Mouse (Mus musculus): Measurements from ENCODE around the gene Atg4a. TPM values are rescaled to one million over a fixed set of nuclear protein-coding genes. Genes with fewer than 3 reads are reported as not detected.

Gene Atg4a
- total and polyA plus RNA-seq, 3 experiments, result 15.7 to 55.7 (median 22.5) TPM

DNA sequence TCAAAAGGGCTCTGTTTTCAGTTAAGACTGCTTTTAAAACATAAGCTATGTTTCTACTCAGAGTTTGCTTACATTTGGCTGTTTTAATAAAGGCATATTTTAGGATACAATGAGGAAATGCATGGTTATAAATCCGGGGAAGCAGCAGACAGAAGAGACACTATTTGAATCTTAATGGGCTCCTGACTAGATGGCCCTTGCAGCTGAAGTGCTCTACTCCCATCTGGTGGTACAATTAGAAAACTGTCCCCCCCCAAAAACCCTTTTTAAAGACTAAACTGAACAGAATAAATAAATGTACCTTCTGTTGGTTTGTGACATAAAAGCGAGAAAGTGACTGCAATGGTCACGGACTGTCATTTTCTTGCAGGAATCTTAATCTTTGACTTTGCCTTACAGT is 24.6 kb upstream of the Atg4a start:
- Histone ChIP-seq H3K36me3 (replicated peaks in 1 of 2; ENCODE audit: control insufficient read depth in 1 of 2, insufficient read depth in 1 of 2, low read length in 1 of 2) (no peaks in the 10 kb centered on the region), H3K4me2 (ENCODE audit: insufficient read depth, low read depth, poor library complexity, severe bottlenecking) (no peak overlapping the region), H3K9ac (ENCODE audit: insufficient read depth, low read depth) (no peak overlapping the region), H3K79me2 (replicated peaks; ENCODE audit: control insufficient read depth, extremely low read depth, insufficient read depth, poor library complexity, severe bottlenecking) (no peaks in the 10 kb centered on the region), H3K27me3 (replicated peaks) (no peaks in the 10 kb centered on the region), H3K9me3 (replicated peaks; ENCODE audit: low read length) (no peaks in the 10 kb centered on the region), H3K27ac (ENCODE audit: insufficient read depth, low read depth) (no peak overlapping the region), H3K4me1 (ENCODE audit: control insufficient read depth in 1 of 2, insufficient read depth in 2 of 2) (no peaks in the 10 kb centered on the region), H3K4me3 (replicated peaks in 1 of 3; ENCODE audit: low read depth in 2 of 3, low read length in 2 of 3, poor library complexity in 1 of 3) (no peak overlapping the region)
- TF ChIP-seq ZC3H11A (IDR thresholded peaks at IDR 0.05; ENCODE audit: low read depth, low read length), result peak; percentile 15; the same call in 1 of the 2 replicates
- no peak for TF ChIP-seq MAFK (IDR thresholded peaks at IDR 0.05; ENCODE audit: insufficient replicate concordance, low read length)
- peak; percentile 73 for TF ChIP-seq SMC3 (IDR thresholded peaks at IDR 0.05; ENCODE audit: low read depth, low read length)
- no peak for TF ChIP-seq ZNF384 (IDR thresholded peaks at IDR 0.05; ENCODE audit: low read depth, low read length)
- no peak for TF ChIP-seq EP300 (IDR thresholded peaks at IDR 0.05; ENCODE audit: low read length)
- no peak for TF ChIP-seq BHLHE40 (IDR thresholded peaks at IDR 0.05; ENCODE audit: low read depth, low read length)
- TF ChIP-seq RAD21 (IDR thresholded peaks at IDR 0.05; ENCODE audit: low read depth, low read length), result peak; percentile 81
- TF ChIP-seq RCOR1 (conservative IDR thresholded peaks at IDR 0.05; ENCODE audit: low read depth, low read length), result no peak
- peak; percentile 31 to 74; a peak in 2 of 4 replicates for TF ChIP-seq CTCF (conservative IDR thresholded peaks at IDR 0.05 in 1 of 2, IDR thresholded peaks at IDR 0.05 in 1 of 2; ENCODE audit: low read depth in 2 of 2, low read length in 2 of 2)
- dilution Hi-C loops (cut with MboI; ENCODE audit: extremely low pct_ligation_motif_present, extremely low pct_unique_long_range_greater_than_20kb, low sequenced_read_pairs) (no loop called here), in situ Hi-C loops (cut with MboI; ENCODE audit: low pct_ligation_motif_present, low pct_unique_long_range_greater_than_20kb, low sequenced_read_pairs) (no loop called here)
- peak; percentile 23 for DNase-seq (ENCODE audit: extremely low read depth)

DNA sequence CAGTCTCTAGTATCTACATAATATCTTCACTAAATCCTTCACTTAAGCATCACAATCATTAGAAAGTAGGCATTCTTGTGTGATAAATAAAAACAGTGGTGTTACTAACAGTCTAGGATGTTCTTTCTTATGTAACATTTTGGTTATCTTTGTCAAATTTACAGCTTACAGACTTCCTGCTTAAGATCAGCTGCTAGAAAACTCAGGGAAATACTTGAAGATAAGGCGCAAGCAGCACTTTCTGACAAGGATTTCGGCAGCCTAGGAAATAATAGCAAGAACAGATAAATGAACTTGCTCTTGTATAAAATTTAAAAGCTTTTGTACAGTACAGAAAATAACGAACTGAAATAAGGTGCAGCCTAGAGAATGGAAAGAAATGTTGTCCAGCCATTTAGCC is 23.4 kb upstream of the Atg4a start:
- Histone ChIP-seq H3K36me3 (replicated peaks in 1 of 2; ENCODE audit: control insufficient read depth in 1 of 2, insufficient read depth in 1 of 2, low read length in 1 of 2) (no peaks in the 10 kb centered on the region), H3K79me2 (replicated peaks; ENCODE audit: control insufficient read depth, extremely low read depth, insufficient read depth, poor library complexity, severe bottlenecking) (no peaks in the 10 kb centered on the region), H3K27me3 (replicated peaks) (no peaks in the 10 kb centered on the region), H3K4me3 (replicated peaks in 1 of 3; ENCODE audit: low read depth in 2 of 3, low read length in 2 of 3, poor library complexity in 1 of 3) (no peak overlapping the region), H3K4me1 (ENCODE audit: control insufficient read depth in 1 of 2, insufficient read depth in 2 of 2) (no peaks in the 10 kb centered on the region), H3K9me3 (replicated peaks; ENCODE audit: low read length) (no peaks in the 10 kb centered on the region), H3K27ac (ENCODE audit: insufficient read depth, low read depth) (no peak overlapping the region), H3K9ac (ENCODE audit: insufficient read depth, low read depth) (no peak overlapping the region), H3K4me2 (ENCODE audit: insufficient read depth, low read depth, poor library complexity, severe bottlenecking) (no peak overlapping the region)
- in situ Hi-C loops (cut with MboI; ENCODE audit: low pct_ligation_motif_present, low pct_unique_long_range_greater_than_20kb, low sequenced_read_pairs) (no loop called here), dilution Hi-C loops (cut with MboI; ENCODE audit: extremely low pct_ligation_motif_present, extremely low pct_unique_long_range_greater_than_20kb, low sequenced_read_pairs) (no loop called here)
- TF ChIP-seq CHD1 (IDR thresholded peaks at IDR 0.05; ENCODE audit: low read depth, low read length) (no peak), POLR2AphosphoS2 (IDR thresholded peaks at IDR 0.05; ENCODE audit: low read depth, low read length) (no peak), NELFE (IDR thresholded peaks at IDR 0.05; ENCODE audit: low read depth, low read length) (no peak), MAFK (IDR thresholded peaks at IDR 0.05; ENCODE audit: insufficient replicate concordance, low read length) (no peak), USF2 (conservative IDR thresholded peaks at IDR 0.05; ENCODE audit: low read depth, low read length) (no peak), IRF4 (IDR thresholded peaks at IDR 0.05; ENCODE audit: low read depth, low read length) (no peak), TBP (conservative IDR thresholded peaks at IDR 0.05; ENCODE audit: low read depth, low read length) (no peak), UBTF (IDR thresholded peaks at IDR 0.05; ENCODE audit: low read depth, low read length) (no peak), NRF1 (IDR thresholded peaks at IDR 0.05; ENCODE audit: low read depth, low read length) (no peak), ELF1 (IDR thresholded peaks at IDR 0.05; ENCODE audit: low read depth, low read length) (no peak), ZKSCAN1 (IDR thresholded peaks at IDR 0.05; ENCODE audit: borderline replicate concordance, low read depth, low read length) (no peak), JUN (IDR thresholded peaks at IDR 0.05; ENCODE audit: insufficient read depth, low read depth, low read length) (no peak), PAX5 (IDR thresholded peaks at IDR 0.05; ENCODE audit: low read length) (no peak), RAD21 (IDR thresholded peaks at IDR 0.05; ENCODE audit: low read depth, low read length) (no peak), E2F4 (IDR thresholded peaks at IDR 0.05; ENCODE audit: insufficient replicate concordance, low read depth, low read length) (no peak), HCFC1 (IDR thresholded peaks at IDR 0.05; ENCODE audit: low read depth, low read length) (no peak), SIN3A (IDR thresholded peaks at IDR 0.05; ENCODE audit: low read length) (no peak), SMC3 (IDR thresholded peaks at IDR 0.05; ENCODE audit: low read depth, low read length) (no peak), ETS1 (conservative IDR thresholded peaks at IDR 0.05; ENCODE audit: low read depth, low read length) (no peak)
- no peak for DNase-seq (ENCODE audit: extremely low read depth)

All from CH12.LX (cell line).